8 mouse cellular contexts compared by ENCODE assay signal in genomic region chr17:26932839-26933398, GRCm38 (mm10). TPM values are rescaled to one million over a fixed set of nuclear protein-coding genes. Genes with fewer than 3 reads are reported as not detected.
DNase-seq lines count a peak whose midpoint lies in the region; ATAC-seq and TF ChIP-seq lines count a peak whose summit lies in the region.

Gene Phf1 (plus strand): TSS chr17:26933052.

- H3K4me1 ChIP-seq in bone marrow macrophage, adult 2 months (ENCODE audit: control insufficient read depth, insufficient read depth, low read length): peaks cover 8% of the 10 kb centered on the region
- peaks cover 32% of the 10 kb centered on the region for H3K4me1 ChIP-seq in embryonic facial prominence, embryonic 15.5 days
- H3K4me1 ChIP-seq in limb, embryonic 12.5 days (replicated peaks): peaks cover 19% of the 10 kb centered on the region
- peaks cover 14% of the 10 kb centered on the region for H3K4me1 ChIP-seq in midbrain, embryonic 14.5 days (ENCODE audit: control insufficient read depth, insufficient read depth, low read length)

- no peak for TF ChIP-seq CTCF in bone marrow macrophage, adult 2 months (IDR thresholded peaks at IDR 0.05; ENCODE audit: low read depth, low read length)

- WGBS in embryonic facial prominence, embryonic 15.5 days: under 1% methylated on average over 43 of the region's 43 CpGs
- WGBS in limb, embryonic 12.5 days: 0% methylated on average over 42 of the region's 43 CpGs
- under 1% methylated on average over 43 of the region's 43 CpGs for WGBS in midbrain, embryonic 14.5 days

- no peak for TF ChIP-seq POLR2A in bone marrow macrophage, adult 2 months (IDR thresholded peaks at IDR 0.05; ENCODE audit: borderline replicate concordance, low read depth, low read length)

- H3K27me3 ChIP-seq in embryonic facial prominence, embryonic 15.5 days: no peaks in the 10 kb centered on the region
- H3K27me3 ChIP-seq in limb, embryonic 12.5 days: no peaks in the 10 kb centered on the region
- no peaks in the 10 kb centered on the region for H3K27me3 ChIP-seq in midbrain, embryonic 14.5 days (ENCODE audit: control insufficient read depth, insufficient read depth, low read length)

- peaks cover 50% of the 10 kb centered on the region for H3K36me3 ChIP-seq in embryonic facial prominence, embryonic 15.5 days
- H3K36me3 ChIP-seq in limb, embryonic 12.5 days: peaks cover 66% of the 10 kb centered on the region
- H3K36me3 ChIP-seq in midbrain, embryonic 14.5 days (ENCODE audit: control insufficient read depth, insufficient read depth, low read length): peaks cover 31% of the 10 kb centered on the region

- peak within 1 kb of the TSS; percentile 74 for H3K9ac ChIP-seq in embryonic facial prominence, embryonic 15.5 days
- peak within 1 kb of the TSS; percentile 76 for H3K9ac ChIP-seq in limb, embryonic 12.5 days (replicated peaks)
- peak within 1 kb of the TSS; percentile 85 for H3K9ac ChIP-seq in midbrain, embryonic 14.5 days (replicated peaks; ENCODE audit: low read length)

- DNase-seq in 416B (ENCODE audit: low read depth): peak; percentile 86
- peak; percentile 97 for DNase-seq in heart, adult 8-10 months (ENCODE audit: low spot score)
- DNase-seq in kidney, adult 8-10 months: peak; percentile 96 to 99
- DNase-seq in midbrain, embryonic 14.5 days: peak; percentile 94
- DNase-seq in spleen, adult 12 weeks (ENCODE audit: low spot score): peak; percentile 98

- H3K9me3 ChIP-seq in embryonic facial prominence, embryonic 15.5 days (replicated peaks): no peaks in the 10 kb centered on the region
- H3K9me3 ChIP-seq in limb, embryonic 12.5 days: no peaks in the 10 kb centered on the region
- no peaks in the 10 kb centered on the region for H3K9me3 ChIP-seq in midbrain, embryonic 14.5 days (ENCODE audit: control insufficient read depth, low read length)

- peak within 1 kb of the TSS; percentile 81 for H3K4me3 ChIP-seq in bone marrow macrophage, adult 2 months (ENCODE audit: insufficient read depth, low read length)
- H3K4me3 ChIP-seq in embryonic facial prominence, embryonic 15.5 days (replicated peaks): peak within 1 kb of the TSS; percentile 66
- H3K4me3 ChIP-seq in limb, embryonic 12.5 days (replicated peaks): peak within 1 kb of the TSS; percentile 69
- H3K4me3 ChIP-seq in midbrain, embryonic 14.5 days (replicated peaks; ENCODE audit: low read depth, low read length): peak within 1 kb of the TSS; percentile 70

- peak; percentile 89 for ATAC-seq in embryonic facial prominence, embryonic 15.5 days (ENCODE audit: insufficient number of reproducible peaks, low FRiP score, low TSS enrichment, low read depth)
- peak; percentile 84 for ATAC-seq in limb, embryonic 12.5 days (ENCODE audit: insufficient number of reproducible peaks, insufficient read depth, low FRiP score, low TSS enrichment, low read depth)
- peak; percentile 83 for ATAC-seq in midbrain, embryonic 14.5 days (ENCODE audit: low FRiP score, low TSS enrichment)

- peak within 1 kb of the TSS; percentile 64 for H3K27ac ChIP-seq in bone marrow macrophage, adult 2 months (ENCODE audit: insufficient read depth, low read depth, low read length)
- peak within 1 kb of the TSS; percentile 92 for H3K27ac ChIP-seq in embryonic facial prominence, embryonic 15.5 days (replicated peaks)
- H3K27ac ChIP-seq in limb, embryonic 12.5 days: peak within 1 kb of the TSS; percentile 78
- H3K27ac ChIP-seq in midbrain, embryonic 14.5 days (replicated peaks; ENCODE audit: low read depth, low read length): peak within 1 kb of the TSS; percentile 86

- H3K4me2 ChIP-seq in embryonic facial prominence, embryonic 15.5 days (replicated peaks): peak within 1 kb of the TSS; percentile 77
- H3K4me2 ChIP-seq in limb, embryonic 12.5 days: peak within 1 kb of the TSS; percentile 89
- H3K4me2 ChIP-seq in midbrain, embryonic 14.5 days (ENCODE audit: low read length): peak within 1 kb of the TSS; percentile 95

RNA-seq across cellular contexts. Expression of gene Phf1, which starts in this region (rescaled TPM):
- 32.1 and 34.3 TPM in 2 replicates for polyA plus RNA-seq in bone marrow macrophage, adult 2 months (2012; ENCODE audit: insufficient read depth, insufficient read length, missing spikeins)
- polyA plus RNA-seq in embryonic facial prominence, embryonic 15.5 days (2015; fragmentation: Nextera tagmentation; extraction: Ambion mirVana): 13.6 and 17.4 TPM in 2 replicates
- 10 to 100 TPM; 15.4 to 20.7 (median 16.1) TPM for total RNA-seq in heart, adult 8-10 months (2022)
- 10.7 and 12.5 TPM in 2 replicates for polyA plus RNA-seq in limb, embryonic 12.5 days (2016; fragmentation: Nextera tagmentation; extraction: Ambion mirVana)
- 18.2 and 24.0 TPM in 2 replicates for polyA plus RNA-seq in midbrain, embryonic 14.5 days (2014; fragmentation: Nextera tagmentation; extraction: Ambion mirVana)

Comparison
In these comparisons a context has a peak if more than half of its experiments do, and no peak if none do; other contexts are left out.
1. Peak in every context shown above with its lines: DNase-seq, ATAC-seq, H3K4me3 ChIP-seq and H3K27ac ChIP-seq.